Mouse (Mus musculus) liver, embryonic 14.5 days (tissue): ENCODE measurements at regions not wholly inside any gene's neighbourhood (a gene's known extent, or its start where the extent isn't known, plus 50 kb on each side); places are given as distances from the start of the nearest gene placed in this dataset.
A peak's percentile ranks its signal among the peaks of the same experiment; 100 is the strongest.

Experiments
- ATAC-seq: fragments of 200-750 bp; cut with Nextera tagmentation; 2 replicates; pipeline ENCODE4 v1.8.0; 2017; ENCODE audit warnings: moderate number of reproducible peaks, mild to moderate bottlenecking, moderate library complexity; ENCODE audit not compliant: insufficient read depth
- DNase-seq, 3 experiments: peaks; one replicate each; pipeline ENCODE4 v3.0.0-alpha.2; 2012 to 2013; ENCODE audit warnings: low read depth in 3 of 3, low spot score in 3 of 3
- H3K27ac ChIP-seq: fragments of 300-500 bp; sonication (generic); 2 replicates; pipeline ENCODE4 v1.5.1; 2014; ENCODE audit warnings: moderate library complexity, mild to moderate bottlenecking, control low read depth, inconsistent platforms
- H3K27me3 ChIP-seq: fragments of 300-500 bp; sonication (generic); 2 replicates; pipeline ENCODE4 v1.6.1; 2014; ENCODE audit warnings: mild to moderate bottlenecking, low read length, moderate library complexity; ENCODE audit not compliant: control insufficient read depth, insufficient read depth
- H3K36me3 ChIP-seq: fragments of 300-500 bp; sonication (generic); replicated peaks from 2 replicates; pipeline ENCODE4 v1.6.1; 2014; ENCODE audit warnings: low read depth; ENCODE audit not compliant: control insufficient read depth, insufficient read depth
- H3K4me1 ChIP-seq, 2 experiments: fragments of 200-500 bp in 1 of 2; fragments of 300-500 bp in 1 of 2; sonication (generic) in 1 of 2; replicated peaks; 2 replicates each; pipeline ENCODE4 v1.6.1; 2012 to 2014; ENCODE audit warnings: antibody characterized with exemption in 1 of 2, inconsistent platforms in 1 of 2, low read length in 1 of 2; ENCODE audit not compliant: control insufficient read depth in 2 of 2, insufficient read depth in 2 of 2
- H3K4me2 ChIP-seq: fragments of 300-500 bp; sonication (generic); 2 replicates; pipeline ENCODE4 v1.6.1; 2014; ENCODE audit warnings: low read depth, mild to moderate bottlenecking, control low read depth, moderate library complexity
- H3K4me3 ChIP-seq, 2 experiments: fragments of 200-500 bp in 1 of 2; fragments of 300-500 bp in 1 of 2; sonication (generic) in 1 of 2; 2 replicates each; pipeline ENCODE4 v1.5.1; 2012 to 2014; ENCODE audit warnings: low read depth in 2 of 2, low read length in 2 of 2, mild to moderate bottlenecking in 2 of 2, control low read depth in 1 of 2, inconsistent platforms in 1 of 2, moderate library complexity in 1 of 2; ENCODE audit not compliant: insufficient read depth in 1 of 2
- H3K9ac ChIP-seq: fragments of 300-500 bp; sonication (generic); replicated peaks from 2 replicates; pipeline ENCODE4 v1.6.1; 2014; ENCODE audit warnings: mild to moderate bottlenecking, control low read depth, moderate library complexity
- H3K9me3 ChIP-seq: fragments of 300-500 bp; sonication (generic); 2 replicates; pipeline ENCODE4 v1.6.1; 2016; ENCODE audit warnings: low read length, mixed read lengths; ENCODE audit not compliant: control insufficient read depth
- CTCF ChIP-seq: IDR thresholded peaks from 2 replicates; pipeline ENCODE4 v1.5.1; 2016; ENCODE audit warnings: antibody characterized with exemption, low read depth, control low read depth
- EP300 ChIP-seq: IDR thresholded peaks from 2 replicates; pipeline ENCODE4 v1.6.1; 2016; ENCODE audit warnings: antibody characterized with exemption, low read depth
- WGBS: fragments of 180-500 bp; shearing (Covaris S2); extraction: QIAGEN DNeasy Blood & Tissue Kit; methylation state at CpG from one replicate; pipeline ENCODE4 v1.1.7; 2014; ENCODE audit not compliant: insufficient replicate concordance; 5-methylcytosine and 5-hydroxymethylcytosine counted together

- DNase-seq: no peak
- no peak overlapping the region for H3K9ac ChIP-seq
- no peaks in the 10 kb centered on the region for H3K9me3 ChIP-seq
- no peaks in the 10 kb centered on the region for H3K4me1 ChIP-seq
- H3K4me3 ChIP-seq: no peak overlapping the region
- H3K36me3 ChIP-seq: no peaks in the 10 kb centered on the region
- ATAC-seq: no peak
- H3K27ac ChIP-seq: no peak overlapping the region
- TF ChIP-seq EP300 (no peak), CTCF (no peak)
- 44% methylated on average over 3 of the region's 3 CpGs for WGBS
- H3K4me2 ChIP-seq: no peak overlapping the region
- H3K27me3 ChIP-seq: no peaks in the 10 kb centered on the region
Measured at GRCm38 (mm10) chr12:29246041-29246440, 282.1 kb upstream of the Myt1l start.

DNA sequence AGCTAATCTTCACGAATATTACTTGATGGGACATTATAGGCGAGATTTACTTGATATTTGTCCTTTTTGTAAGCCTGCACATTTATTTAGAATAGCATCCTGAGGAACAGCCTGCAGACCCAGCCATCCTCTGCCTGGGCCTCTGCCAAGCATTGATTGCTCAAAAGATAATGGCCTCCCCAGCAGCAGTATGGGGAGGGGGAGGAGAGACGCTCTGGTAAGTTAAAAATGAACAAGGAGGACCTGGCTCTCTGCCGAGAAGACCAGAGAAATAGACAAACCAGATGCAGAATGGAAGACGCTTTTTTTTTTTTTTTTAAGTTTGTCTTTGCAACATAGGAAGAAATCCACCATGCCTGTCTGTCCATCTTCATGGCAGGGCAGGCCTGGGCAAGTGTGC is 280.8 kb upstream of the Myt1l start:
- no peak for ATAC-seq
- DNase-seq: no peak
- no peak overlapping the region for H3K9ac ChIP-seq
- no peaks in the 10 kb centered on the region for H3K36me3 ChIP-seq
- no peak overlapping the region for H3K27ac ChIP-seq
- H3K27me3 ChIP-seq: no peaks in the 10 kb centered on the region
- no peaks in the 10 kb centered on the region for H3K9me3 ChIP-seq
- WGBS: 46% methylated on average over 5 of the region's 5 CpGs
- no peak overlapping the region for H3K4me2 ChIP-seq
- no peak overlapping the region for H3K4me3 ChIP-seq
- no peaks in the 10 kb centered on the region for H3K4me1 ChIP-seq
- TF ChIP-seq EP300 (no peak), CTCF (no peak)

DNA sequence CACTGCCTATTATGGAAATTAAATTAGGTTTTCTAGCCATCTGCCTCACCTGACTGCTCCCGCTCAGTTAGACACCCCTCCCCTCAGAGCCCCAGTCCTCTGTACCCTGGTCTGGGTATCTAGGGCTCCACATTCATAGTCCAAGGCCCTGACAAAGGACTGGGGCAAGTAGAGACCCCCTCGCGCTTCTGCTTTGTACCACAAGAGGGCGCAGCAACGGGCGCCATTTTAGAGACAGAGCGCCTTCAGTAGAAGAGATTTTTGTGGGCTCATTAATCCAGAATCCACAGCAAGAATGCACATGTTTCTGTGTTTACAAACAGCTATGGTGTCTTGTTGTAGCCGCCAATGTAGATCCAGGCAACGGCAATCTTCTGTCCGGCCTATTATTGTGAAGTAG is 279.7 kb upstream of the Myt1l start:
- H3K9ac ChIP-seq: no peak overlapping the region
- no peaks in the 10 kb centered on the region for H3K9me3 ChIP-seq
- H3K27me3 ChIP-seq: no peaks in the 10 kb centered on the region
- TF ChIP-seq CTCF (peak; percentile 30), EP300 (no peak)
- DNase-seq: no peak
- no peaks in the 10 kb centered on the region for H3K4me1 ChIP-seq
- whole genome bisulfite sequencing: 72% methylated on average over 10 of the region's 10 CpGs
- no peak for ATAC-seq
- no peak overlapping the region for H3K27ac ChIP-seq
- no peak overlapping the region for H3K4me3 ChIP-seq
- H3K4me2 ChIP-seq: no peak overlapping the region
- H3K36me3 ChIP-seq: no peaks in the 10 kb centered on the region

DNA sequence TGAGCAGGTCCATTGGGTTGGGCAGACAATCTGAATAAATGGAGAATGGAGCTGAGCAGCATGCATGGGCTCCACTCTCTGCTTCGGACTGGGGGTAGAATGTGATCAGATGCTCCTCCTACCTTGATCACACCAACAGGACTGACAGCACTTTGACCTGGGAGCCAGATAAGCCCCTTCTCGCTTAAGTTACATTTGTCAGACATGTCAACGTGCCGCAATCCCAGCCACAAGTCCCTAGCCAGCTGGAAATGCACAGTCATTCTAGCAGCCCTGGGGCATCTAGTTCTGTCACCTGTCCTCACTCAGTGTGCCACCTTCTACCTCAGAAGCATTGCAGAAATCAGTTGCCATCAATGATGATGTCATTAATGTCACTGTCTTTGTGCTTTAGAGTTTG is 272.1 kb upstream of the Myt1l start:
- WGBS: 61% methylated on average over 4 of the region's 4 CpGs

GRCm38 (mm10) chr12:29257011-29257734 is 271.0 kb upstream of the Myt1l start:
- Histone ChIP-seq H3K36me3 (no peaks in the 10 kb centered on the region), H3K9me3 (no peaks in the 10 kb centered on the region), H3K4me1 (peaks cover 0 to 5% of the 10 kb centered on the region in 2 experiments; a peak in 1 of 4 replicates), H3K9ac (no peak overlapping the region), H3K4me2 (no peak overlapping the region), H3K4me3 (no peak overlapping the region), H3K27ac (no peak overlapping the region), H3K27me3 (no peaks in the 10 kb centered on the region)
- WGBS: 29% methylated on average over 7 of the region's 7 CpGs
- TF ChIP-seq CTCF (no peak), EP300 (no peak)
- DNase-seq (no peak), ATAC-seq (no peak)

More for the DNA sequence above, 272.1 kb upstream of the Myt1l start:
- Histone ChIP-seq H3K27ac (no peak overlapping the region), H3K4me2 (no peak overlapping the region), H3K27me3 (no peaks in the 10 kb centered on the region), H3K9me3 (no peaks in the 10 kb centered on the region), H3K4me3 (no peak overlapping the region), H3K9ac (no peak overlapping the region), H3K36me3 (no peaks in the 10 kb centered on the region), H3K4me1 (peaks cover 0 to 5% of the 10 kb centered on the region in 2 experiments; a peak in 1 of 4 replicates)
- ATAC-seq (no peak), DNase-seq (no peak)
- TF ChIP-seq EP300: no peak
- no peak for TF ChIP-seq CTCF
